Mouse (Mus musculus) mesoderm, embryonic 11.5 days (tissue): ENCODE data around the gene Dcun1d4.

Experiments used
- DNase-seq: peaks from one replicate; pipeline ENCODE4 v3.0.0-alpha.2; 2012; ENCODE audit warnings: low read depth, low spot score

Dcun1d4 gene

GRCm38 (mm10) chr5:73587119-73587518 is 106.3 kb downstream of the Dcun1d4 start:
- DNase-seq, result no peak

GRCm38 (mm10) chr5:73598943-73599695 is 118.3 kb downstream of the Dcun1d4 start:
- no peak for DNase-seq

- no peak for DNase-seq
Observed at GRCm38 (mm10) chr5:73599991-73600390, 119.2 kb downstream of the Dcun1d4 start.

GRCm38 (mm10) chr5:73601361-73601763 is 120.6 kb downstream of the Dcun1d4 start:
- DNase-seq, result no peak

GRCm38 (mm10) chr5:73602865-73603264 is 122.1 kb downstream of the Dcun1d4 start:
- no peak for DNase-seq

GRCm38 (mm10) chr5:73604542-73604941 is 123.7 kb downstream of the Dcun1d4 start:
- DNase-seq, result no peak

- no peak for DNase-seq
Observed at GRCm38 (mm10) chr5:73604964-73605363, 124.2 kb downstream of the Dcun1d4 start.
